Mouse (Mus musculus): ENCODE measurements around the gene Actn4.

- no peak for TF ChIP-seq USF2 (IDR thresholded peaks at IDR 0.05; ENCODE audit: borderline replicate concordance in 1 of 2, insufficient read depth in 1 of 2, low read depth in 1 of 2, low read length in 2 of 2)
- TF ChIP-seq E2F4 (IDR thresholded peaks at IDR 0.05; ENCODE audit: borderline replicate concordance, low read depth, low read length): no peak
- no peak for TF ChIP-seq ETS1 (IDR thresholded peaks at IDR 0.05; ENCODE audit: low read depth, low read length)
- TF ChIP-seq TBP (IDR thresholded peaks at IDR 0.05; ENCODE audit: low read depth, low read length): no peak
- no peak for TF ChIP-seq RAD21 (IDR thresholded peaks at IDR 0.05; ENCODE audit: low read depth, low read length)
Observed at GRCm38 (mm10) chr7:28847273-28847672, 114.9 kb downstream of the Actn4 start.

Measured in MEL (cell line).